Mouse (Mus musculus) retina, adult 2 months (tissue): ENCODE data around the gene B3galt1.
A peak's percentile ranks its signal among the peaks of the same experiment; 100 is the strongest.

Source experiments
- DNase-seq: peaks from one replicate; pipeline ENCODE4 v3.0.0-alpha.2; 2012; ENCODE audit warnings: low read depth, low spot score

Gene B3galt1

GRCm38 (mm10) chr2:67724249-67724648, 158.6 kb downstream of the B3galt1 start:
- DNase-seq, result no peak

GRCm38 (mm10) chr2:67730771-67731170, 165.1 kb downstream of the B3galt1 start:
- DNase-seq, result peak; percentile 11

GRCm38 (mm10) chr2:67751585-67751984, 185.9 kb downstream of the B3galt1 start:
- no peak for DNase-seq

- DNase-seq, result no peak
Observed at GRCm38 (mm10) chr2:67756507-67756906, 190.8 kb downstream of the B3galt1 start.

GRCm38 (mm10) chr2:67787536-67787935, 221.9 kb downstream of the B3galt1 start:
- no peak for DNase-seq

GRCm38 (mm10) chr2:67797561-67797960, 231.9 kb downstream of the B3galt1 start:
- no peak for DNase-seq

- no peak for DNase-seq
Observed at GRCm38 (mm10) chr2:67799981-67800380, 234.3 kb downstream of the B3galt1 start.

GRCm38 (mm10) chr2:67816149-67816548, 250.5 kb downstream of the B3galt1 start:
- no peak for DNase-seq

GRCm38 (mm10) chr2:67818014-67818413, 252.3 kb downstream of the B3galt1 start:
- no peak for DNase-seq

- no peak for DNase-seq
Observed at GRCm38 (mm10) chr2:67822360-67822759, 256.7 kb downstream of the B3galt1 start.

GRCm38 (mm10) chr2:67827697-67828096, 262.0 kb downstream of the B3galt1 start:
- no peak for DNase-seq

- no peak for DNase-seq
Observed at GRCm38 (mm10) chr2:67829055-67829915, 263.6 kb downstream of the B3galt1 start.

- DNase-seq, result no peak
Observed at GRCm38 (mm10) chr2:67847806-67848205, 282.1 kb downstream of the B3galt1 start.

- DNase-seq, result no peak
Observed at GRCm38 (mm10) chr2:67850725-67851124, 285.1 kb downstream of the B3galt1 start.

GRCm38 (mm10) chr2:67858340-67858739, 292.7 kb downstream of the B3galt1 start:
- DNase-seq, result no peak

- DNase-seq, result no peak
Observed at GRCm38 (mm10) chr2:67859004-67859403, 293.3 kb downstream of the B3galt1 start.

- DNase-seq, result no peak
Observed at GRCm38 (mm10) chr2:67873368-67873767, 307.7 kb downstream of the B3galt1 start.

GRCm38 (mm10) chr2:67879836-67880235, 314.2 kb downstream of the B3galt1 start:
- DNase-seq, result no peak

- DNase-seq, result no peak
Observed at GRCm38 (mm10) chr2:67881713-67882281, 316.1 kb downstream of the B3galt1 start.

GRCm38 (mm10) chr2:67897956-67898689, 332.5 kb downstream of the B3galt1 start:
- no peak for DNase-seq

- DNase-seq, result no peak
Observed at GRCm38 (mm10) chr2:67901574-67901973, 335.9 kb downstream of the B3galt1 start.

GRCm38 (mm10) chr2:67902651-67903292, 337.1 kb downstream of the B3galt1 start:
- DNase-seq, result no peak
